ENCODE assay signal across 17 mouse cellular contexts in the genomic region with DNA sequence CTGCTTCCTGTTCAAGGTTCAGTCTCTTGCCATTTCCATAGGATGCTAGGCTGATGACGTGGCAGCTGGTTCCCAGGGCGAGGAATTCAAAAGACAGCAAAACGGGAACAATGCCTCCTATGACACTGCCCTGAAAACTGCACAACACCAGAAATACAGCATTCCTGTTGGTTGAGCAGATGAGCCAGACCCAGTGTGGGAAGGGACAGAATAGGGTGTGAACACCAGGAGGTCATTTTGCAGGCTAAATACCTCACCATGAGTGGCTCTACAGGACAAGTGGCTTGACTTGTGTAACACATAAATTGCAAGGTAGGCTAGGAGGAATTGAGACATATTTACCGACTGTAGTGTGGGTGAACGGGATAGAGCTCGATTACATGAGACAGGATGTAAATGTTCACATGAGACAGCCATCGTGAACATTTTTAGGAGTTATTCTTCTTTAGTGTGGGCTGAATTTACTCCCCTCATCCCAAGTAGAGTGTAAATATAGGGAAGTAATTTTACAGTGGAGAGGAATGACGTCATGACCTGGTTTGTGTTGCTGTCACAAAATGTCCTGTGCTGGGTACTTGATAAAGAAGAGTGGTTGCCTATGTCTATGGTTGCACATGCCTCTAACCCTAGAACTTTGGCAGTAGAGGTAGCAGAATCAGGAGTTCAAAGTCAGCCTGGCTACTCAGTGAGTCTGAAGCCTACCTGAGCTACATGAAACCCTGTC.
A peak's percentile ranks its signal among the peaks of the same experiment; 100 is the strongest.
DNase-seq lines count a peak whose midpoint lies in the region; ATAC-seq and TF ChIP-seq lines count a peak whose summit lies in the region.
"Had no signal": no experiment of that assay in that cellular context is flagged by ENCODE, and none has a peak within 500 bp of the region (broad histone marks: within the 10 kb centered on the region; RNA-seq: fewer than 3 reads in every experiment).

No protein-coding gene starts in this region.

- H3K9ac ChIP-seq in liver, embryonic 14.5 days (replicated peaks) = no peak overlapping the region
- H3K9ac ChIP-seq in midbrain, embryonic 14.5 days (replicated peaks; ENCODE audit: low read length) = no peak overlapping the region
- no peak overlapping the region for H3K9ac ChIP-seq in hindbrain, embryonic 14.5 days
- H3K9ac ChIP-seq: embryonic facial prominence, embryonic 13.5 days; hindbrain, embryonic 13.5 days; lung, embryonic 14.5 days; midbrain, embryonic 12.5 days had no signal

- H3K4me3 ChIP-seq in liver, embryonic 14.5 days (ENCODE audit: insufficient read depth in 1 of 2, low read depth in 2 of 2, low read length in 2 of 2) = no peak overlapping the region
- H3K4me3 ChIP-seq in midbrain, embryonic 14.5 days (replicated peaks; ENCODE audit: low read depth, low read length) = no peak overlapping the region
- H3K4me3 ChIP-seq in hindbrain, embryonic 14.5 days (replicated peaks; ENCODE audit: low read length) = no peak overlapping the region
- H3K4me3 ChIP-seq: embryonic facial prominence, embryonic 13.5 days; forebrain, embryonic 10.5 days; hindbrain, embryonic 13.5 days; midbrain, embryonic 12.5 days had no signal

- TF ChIP-seq CTCF in liver, embryonic 14.5 days (IDR thresholded peaks at IDR 0.05; ENCODE audit: low read depth) = no peak

- 78% methylated on average over 8 of the region's 8 CpGs for WGBS in liver, embryonic 14.5 days (ENCODE audit: insufficient replicate concordance)
- 84% methylated on average over 8 of the region's 8 CpGs for WGBS in midbrain, embryonic 14.5 days
- 82% methylated on average over 8 of the region's 8 CpGs for WGBS in hindbrain, embryonic 14.5 days

- no peak for TF ChIP-seq EP300 in liver, embryonic 14.5 days (IDR thresholded peaks at IDR 0.05; ENCODE audit: low read depth)

- ATAC-seq in liver, embryonic 14.5 days (ENCODE audit: insufficient read depth) = no peak
- no peak for ATAC-seq in midbrain, embryonic 14.5 days (ENCODE audit: low FRiP score, low TSS enrichment)
- no peak for ATAC-seq in monocyte, adult 5-6 weeks (replicated peaks; ENCODE audit: insufficient number of reproducible peaks, low FRiP score, low TSS enrichment, poor library complexity, severe bottlenecking)
- no peak for ATAC-seq in hindbrain, embryonic 14.5 days (ENCODE audit: low FRiP score)
- ATAC-seq: CD4-positive, CD25-positive, alpha-beta regulatory T cell, adult 4 months; intestine, postnatal 0 days had no signal

- H3K27me3 ChIP-seq in liver, embryonic 14.5 days (ENCODE audit: control insufficient read depth, insufficient read depth, low read length) = no peaks in the 10 kb centered on the region
- H3K27me3 ChIP-seq in midbrain, embryonic 14.5 days (ENCODE audit: control insufficient read depth, insufficient read depth, low read length) = no peaks in the 10 kb centered on the region
- H3K27me3 ChIP-seq in hindbrain, embryonic 14.5 days (ENCODE audit: control insufficient read depth, insufficient read depth, low read length) = no peaks in the 10 kb centered on the region
- H3K27me3 ChIP-seq: embryonic facial prominence, embryonic 13.5 days; hindbrain, embryonic 13.5 days; midbrain, embryonic 12.5 days had no signal

- no peaks in the 10 kb centered on the region for H3K36me3 ChIP-seq in liver, embryonic 14.5 days (replicated peaks; ENCODE audit: control insufficient read depth, insufficient read depth, low read depth)
- H3K36me3 ChIP-seq in midbrain, embryonic 14.5 days (ENCODE audit: control insufficient read depth, insufficient read depth, low read length) = no peaks in the 10 kb centered on the region
- no peaks in the 10 kb centered on the region for H3K36me3 ChIP-seq in hindbrain, embryonic 14.5 days (replicated peaks; ENCODE audit: control insufficient read depth, insufficient read depth)
- H3K36me3 ChIP-seq: embryonic facial prominence, embryonic 13.5 days; forebrain, embryonic 10.5 days; hindbrain, embryonic 13.5 days; midbrain, embryonic 12.5 days had no signal

- H3K4me2 ChIP-seq in liver, embryonic 14.5 days (ENCODE audit: low read depth) = no peak overlapping the region
- no peak overlapping the region for H3K4me2 ChIP-seq in midbrain, embryonic 14.5 days (ENCODE audit: low read length)
- no peak overlapping the region for H3K4me2 ChIP-seq in hindbrain, embryonic 14.5 days (replicated peaks)
- H3K4me2 ChIP-seq: embryonic facial prominence, embryonic 13.5 days; hindbrain, embryonic 13.5 days; lung, embryonic 14.5 days; midbrain, embryonic 12.5 days had no signal

- peak; percentile 28 for DNase-seq in urinary bladder, postnatal 14 days (ENCODE audit: low spot score)
- DNase-seq in urinary bladder, postnatal 4 days (ENCODE audit: low spot score in 2 of 2) = no peak
- DNase-seq in liver, embryonic 14.5 days (ENCODE audit: low read depth in 3 of 3, low spot score in 3 of 3) = no peak
- peak; percentile 88 for DNase-seq in lung, postnatal 36 days
- DNase-seq in midbrain, embryonic 14.5 days = no peak
- no peak for DNase-seq in hindbrain, embryonic 14.5 days (ENCODE audit: low spot score)
- DNase-seq: cerebellum, adult 11 months; heart, adult 18-20 months; kidney, postnatal 10 days; lung, embryonic 14.5 days had no signal

- peaks cover 34 to 43% of the 10 kb centered on the region in 2 experiments for H3K4me1 ChIP-seq in liver, embryonic 14.5 days (replicated peaks; ENCODE audit: control insufficient read depth in 2 of 2, insufficient read depth in 2 of 2, low read length in 1 of 2)
- H3K4me1 ChIP-seq in midbrain, embryonic 14.5 days (ENCODE audit: control insufficient read depth, insufficient read depth, low read length) = no peaks in the 10 kb centered on the region
- no peaks in the 10 kb centered on the region for H3K4me1 ChIP-seq in hindbrain, embryonic 14.5 days (replicated peaks; ENCODE audit: control insufficient read depth, insufficient read depth, low read length)
- H3K4me1 ChIP-seq: embryonic facial prominence, embryonic 13.5 days; forebrain, embryonic 10.5 days; hindbrain, embryonic 13.5 days; midbrain, embryonic 12.5 days had no signal

- H3K9me3 ChIP-seq in liver, embryonic 14.5 days (ENCODE audit: control insufficient read depth, low read length) = no peaks in the 10 kb centered on the region
- H3K9me3 ChIP-seq in midbrain, embryonic 14.5 days (ENCODE audit: control insufficient read depth, low read length) = no peaks in the 10 kb centered on the region
- H3K9me3 ChIP-seq in hindbrain, embryonic 14.5 days (ENCODE audit: control insufficient read depth, low read length) = no peaks in the 10 kb centered on the region
- H3K9me3 ChIP-seq: embryonic facial prominence, embryonic 13.5 days; forebrain, embryonic 10.5 days; hindbrain, embryonic 13.5 days; midbrain, embryonic 12.5 days had no signal

- H3K27ac ChIP-seq in liver, embryonic 14.5 days = peak overlapping the region; percentile 33
- H3K27ac ChIP-seq in midbrain, embryonic 14.5 days (replicated peaks; ENCODE audit: low read depth, low read length) = no peak overlapping the region
- H3K27ac ChIP-seq in hindbrain, embryonic 14.5 days = no peak overlapping the region
- H3K27ac ChIP-seq: embryonic facial prominence, embryonic 13.5 days; forebrain, embryonic 10.5 days; hindbrain, embryonic 13.5 days; midbrain, embryonic 12.5 days had no signal

Comparison
In these comparisons a context has a peak if more than half of its experiments do, and no peak if none do; other contexts are left out.
1. DNase-seq: peak in urinary bladder, postnatal 14 days (single experiment) and lung, postnatal 36 days (single experiment); none in urinary bladder, postnatal 4 days (0 of 2), liver, embryonic 14.5 days (0 of 3), midbrain, embryonic 14.5 days (single experiment) and hindbrain, embryonic 14.5 days (single experiment).